Mouse (Mus musculus) forebrain, embryonic 13.5 days (tissue): ENCODE measurements around the gene Epha10. TPM values are rescaled to one million over a fixed set of nuclear protein-coding genes. Genes with fewer than 3 reads are reported as not detected.
A peak's percentile ranks its signal among the peaks of the same experiment; 100 is the strongest.
"Not testable (repeated sequence)": the region's sequence is repeated elsewhere in the genome, so short reads cannot be mapped to it uniquely, and the experiment has no call there.

Experiments
- ATAC-seq: fragments of 200-750 bp; cut with Nextera tagmentation; 2 replicates; pipeline ENCODE4 v1.8.0; 2017
- H3K27ac ChIP-seq: fragments of 300-500 bp; sonication (generic); 2 replicates; pipeline ENCODE4 v1.5.1; 2015; ENCODE audit warnings: inconsistent platforms, mild to moderate bottlenecking, moderate library complexity
- H3K27me3 ChIP-seq: fragments of 300-500 bp; sonication (generic); 2 replicates; pipeline ENCODE4 v1.6.1; 2015; ENCODE audit warnings: mild to moderate bottlenecking, inconsistent platforms
- H3K36me3 ChIP-seq: fragments of 300-500 bp; sonication (generic); 2 replicates; pipeline ENCODE4 v1.6.1; 2015; ENCODE audit warnings: mild to moderate bottlenecking, inconsistent platforms; ENCODE audit not compliant: poor library complexity, severe bottlenecking
- H3K4me1 ChIP-seq: fragments of 300-500 bp; sonication (generic); 2 replicates; pipeline ENCODE4 v1.6.1; 2015; ENCODE audit warnings: inconsistent platforms
- H3K4me2 ChIP-seq: fragments of 300-500 bp; sonication (generic); 2 replicates; pipeline ENCODE4 v1.6.1; 2015; ENCODE audit warnings: inconsistent platforms, mild to moderate bottlenecking, moderate library complexity
- H3K4me3 ChIP-seq: fragments of 300-500 bp; sonication (generic); 2 replicates; pipeline ENCODE4 v1.5.1; 2015; ENCODE audit warnings: mild to moderate bottlenecking, inconsistent platforms
- H3K9ac ChIP-seq: fragments of 300-500 bp; sonication (generic); 2 replicates; pipeline ENCODE4 v1.6.1; 2015; ENCODE audit warnings: mild to moderate bottlenecking, inconsistent platforms
- H3K9me3 ChIP-seq: fragments of 300-500 bp; sonication (generic); replicated peaks from 2 replicates; pipeline ENCODE4 v1.6.1; 2016; ENCODE audit warnings: inconsistent platforms
- WGBS: fragments of 180-500 bp; shearing (Covaris S2); methylation state at CpG from one replicate; pipeline ENCODE4 v1.1.7; 2015; 5-methylcytosine and 5-hydroxymethylcytosine counted together
- polyA plus RNA-seq: library from polyadenylated mRNA; unstranded; fragments of >200 nt; fragmentation: Nextera tagmentation; extraction: Ambion mirVana; gene quantifications from 2 replicates; pipeline ENCODE4 v1.2.1, GENCODE M21; 2015

Gene Epha10
- polyA plus RNA-seq, 1 experiment from 2014 or later = 0.94 TPM

- no peak overlapping the region for H3K27ac ChIP-seq
- no peaks in the 10 kb centered on the region for H3K36me3 ChIP-seq
- H3K9ac ChIP-seq = no peak overlapping the region
- WGBS = 63% methylated on average over 5 of the region's 5 CpGs
- H3K4me1 ChIP-seq = peaks cover 25% of the 10 kb centered on the region
- H3K27me3 ChIP-seq = peaks cover 22% of the 10 kb centered on the region
- no peaks in the 10 kb centered on the region for H3K9me3 ChIP-seq
- ATAC-seq = no peak
- no peak overlapping the region for H3K4me3 ChIP-seq
- H3K4me2 ChIP-seq = no peak overlapping the region
Measured at GRCm38 (mm10) chr4:124899906-124900305, 19.2 kb downstream of the Epha10 start.

GRCm38 (mm10) chr4:124905417-124905816, 24.7 kb downstream of the Epha10 start:
- no peak overlapping the region for H3K9ac ChIP-seq
- no peak overlapping the region for H3K4me2 ChIP-seq
- WGBS = 73% methylated on average over 4 of the region's 4 CpGs
- H3K4me1 ChIP-seq = peaks cover 16% of the 10 kb centered on the region
- H3K27ac ChIP-seq = no peak overlapping the region
- no peaks in the 10 kb centered on the region for H3K36me3 ChIP-seq
- ATAC-seq = no peak
- H3K4me3 ChIP-seq = no peak overlapping the region
- peaks cover 3% of the 10 kb centered on the region; the same call in 1 of the 2 replicates for H3K27me3 ChIP-seq
- no peaks in the 10 kb centered on the region for H3K9me3 ChIP-seq

GRCm38 (mm10) chr4:124905971-124906822, 25.5 kb downstream of the Epha10 start:
- ATAC-seq = peak; percentile 77
- H3K27ac ChIP-seq = peak overlapping the region; percentile 72
- peak overlapping the region; percentile 54 for H3K4me2 ChIP-seq
- peaks cover 16% of the 10 kb centered on the region for H3K4me1 ChIP-seq
- peak overlapping the region; percentile 26 for H3K4me3 ChIP-seq
- peaks cover 3% of the 10 kb centered on the region; the same call in 1 of the 2 replicates for H3K27me3 ChIP-seq
- WGBS = 5% methylated on average over 21 of the region's 21 CpGs
- no peaks in the 10 kb centered on the region for H3K9me3 ChIP-seq
- no peaks in the 10 kb centered on the region for H3K36me3 ChIP-seq
- peak overlapping the region; percentile 47 for H3K9ac ChIP-seq

DNA sequence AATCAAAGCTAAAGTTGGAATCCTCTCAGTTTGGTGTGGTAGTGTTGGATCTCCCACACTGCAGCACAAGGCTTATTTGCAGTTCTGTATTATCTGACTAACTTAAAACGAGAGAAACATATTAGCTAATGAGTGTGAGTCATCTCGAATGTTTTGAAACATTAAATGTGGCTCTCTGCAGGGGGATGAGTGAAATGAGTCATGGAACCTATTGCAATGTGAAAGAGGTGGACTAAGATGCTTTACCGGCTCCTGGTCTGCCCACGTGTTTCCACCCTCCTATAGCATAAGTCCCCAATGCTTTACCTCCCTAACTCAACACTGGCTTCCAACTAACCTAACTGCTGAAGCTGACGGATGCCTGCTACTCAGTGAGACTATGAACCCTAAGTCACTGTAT, 47.4 kb downstream of the Epha10 start:
- H3K4me2 ChIP-seq = no peak overlapping the region
- ATAC-seq = no peak
- no peaks in the 10 kb centered on the region for H3K27me3 ChIP-seq
- no peaks in the 10 kb centered on the region for H3K4me1 ChIP-seq
- no peaks in the 10 kb centered on the region for H3K9me3 ChIP-seq
- H3K9ac ChIP-seq = no peak overlapping the region
- no peak overlapping the region for H3K4me3 ChIP-seq
- H3K36me3 ChIP-seq = peaks cover 80% of the 10 kb centered on the region
- no peak overlapping the region for H3K27ac ChIP-seq
- WGBS = 93% methylated on average over 5 of the region's 5 CpGs

GRCm38 (mm10) chr4:124936613-124937471, 56.1 kb downstream of the Epha10 start, which contains the start of gene 9930104L06Rik:
Gene 9930104L06Rik (plus strand): TSS chr4:124937048.
- WGBS = under 1% methylated on average over 52 of the region's 52 CpGs
- Histone ChIP-seq H3K36me3 (peaks cover 29% of the 10 kb centered on the region), H3K4me2 (peak within 1 kb of the TSS; percentile 85), H3K4me3 (peak within 1 kb of the TSS; percentile 80), H3K4me1 (peaks cover 27% of the 10 kb centered on the region), H3K9ac (peak within 1 kb of the TSS; percentile 81), H3K9me3 (no peaks in the 10 kb centered on the region), H3K27me3 (no peaks in the 10 kb centered on the region), H3K27ac (no peak within 1 kb of the TSS)
- ATAC-seq = peak; percentile 100

GRCm38 (mm10) chr4:124939211-124939610, 58.5 kb downstream of the Epha10 start, which contains the start of gene Cdca8:
Gene Cdca8 (minus strand): TSS chr4:124939311.
- ATAC-seq, H3K27me3 ChIP-seq, H3K27ac ChIP-seq, H3K9me3 ChIP-seq, H3K9ac ChIP-seq, H3K4me3 ChIP-seq: not testable (repeated sequence)
- whole genome bisulfite sequencing = 96% methylated on average over 4 of the region's 4 CpGs
- H3K4me2 ChIP-seq = peak within 1 kb of the TSS; percentile 85; the same call in 1 of the 2 replicates
- peaks cover 41% of the 10 kb centered on the region for H3K36me3 ChIP-seq
- peaks cover 27% of the 10 kb centered on the region for H3K4me1 ChIP-seq

DNA sequence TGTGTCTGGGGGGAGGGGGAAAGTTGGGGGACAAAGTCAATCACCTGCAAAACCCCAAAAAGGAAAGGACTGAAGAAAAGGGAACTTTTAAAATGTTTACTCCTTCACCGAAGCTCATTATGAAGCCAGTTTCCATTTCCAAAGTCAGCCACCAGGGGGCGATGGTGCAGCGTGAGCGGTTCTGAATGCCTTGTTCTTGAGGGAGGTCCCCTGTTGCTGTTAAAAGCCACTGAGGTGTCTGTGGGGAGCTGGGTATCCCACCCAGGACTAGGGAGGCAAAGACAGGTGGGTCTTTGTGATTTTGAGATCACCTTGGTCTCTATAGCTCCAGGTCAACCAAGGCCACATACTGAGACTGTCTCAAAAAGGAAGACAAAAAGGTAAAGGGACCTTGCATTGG, 62.3 kb downstream of the Epha10 start:
- WGBS = 12% methylated on average over 4 of the region's 4 CpGs
- peaks cover 5% of the 10 kb centered on the region; the same call in 1 of the 2 replicates for H3K4me1 ChIP-seq
- ATAC-seq = no peak

GRCm38 (mm10) chr4:124943781-124944180, 63.1 kb downstream of the Epha10 start:
- Histone ChIP-seq H3K27me3 (no peaks in the 10 kb centered on the region), H3K9me3 (no peaks in the 10 kb centered on the region), H3K36me3 (peaks cover 36% of the 10 kb centered on the region), H3K27ac (no peak overlapping the region), H3K9ac (no peak overlapping the region), H3K4me1 (no peaks in the 10 kb centered on the region), H3K4me2 (no peak overlapping the region), H3K4me3 (no peak overlapping the region)
- no peak for ATAC-seq
- 85% methylated on average over 5 of the region's 5 CpGs for WGBS

More for the DNA sequence above, 62.3 kb downstream of the Epha10 start:
- no peak overlapping the region for H3K27ac ChIP-seq
- no peak overlapping the region for H3K4me3 ChIP-seq
- H3K9me3 ChIP-seq = no peaks in the 10 kb centered on the region
- peaks cover 41% of the 10 kb centered on the region for H3K36me3 ChIP-seq
- no peak overlapping the region for H3K4me2 ChIP-seq
- H3K9ac ChIP-seq = no peak overlapping the region
- H3K27me3 ChIP-seq = no peaks in the 10 kb centered on the region

DNA sequence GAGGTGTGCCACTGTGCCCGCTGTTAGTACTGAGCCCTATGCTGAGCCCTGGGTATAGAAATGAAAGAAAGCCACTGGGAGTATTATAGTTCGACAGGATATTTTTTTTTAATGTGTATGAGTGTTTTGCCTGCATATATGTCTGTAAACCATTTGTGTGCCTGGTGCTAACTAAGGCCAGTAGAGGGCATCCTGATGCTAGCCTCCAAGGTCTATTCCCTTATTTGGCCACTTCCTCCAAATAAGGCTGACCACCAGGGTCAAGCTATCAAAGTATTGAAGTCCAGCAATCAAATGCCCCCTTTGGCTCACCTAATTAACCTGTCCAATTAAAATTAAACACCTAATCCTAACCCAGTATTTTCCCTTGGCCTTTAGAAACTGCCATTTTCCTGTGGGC, 64.3 kb downstream of the Epha10 start:
- WGBS = 65% methylated on average over 2 of the region's 2 CpGs
- no peak overlapping the region for H3K4me3 ChIP-seq
- H3K4me2 ChIP-seq = no peak overlapping the region
- H3K27me3 ChIP-seq = no peaks in the 10 kb centered on the region
- no peak overlapping the region for H3K9ac ChIP-seq
- ATAC-seq = no peak
- peaks cover 27% of the 10 kb centered on the region for H3K36me3 ChIP-seq
- H3K9me3 ChIP-seq = no peaks in the 10 kb centered on the region
- H3K4me1 ChIP-seq = no peaks in the 10 kb centered on the region
- no peak overlapping the region for H3K27ac ChIP-seq

- Histone ChIP-seq H3K27ac (no peak overlapping the region), H3K36me3 (no peaks in the 10 kb centered on the region), H3K4me2 (no peak overlapping the region), H3K9ac (no peak overlapping the region), H3K27me3 (no peaks in the 10 kb centered on the region), H3K9me3 (no peaks in the 10 kb centered on the region), H3K4me1 (no peaks in the 10 kb centered on the region), H3K4me3 (no peak overlapping the region)
- 75% methylated on average over 3 of the region's 3 CpGs for WGBS
- no peak for ATAC-seq
Measured at GRCm38 (mm10) chr4:124949488-124949887, 68.8 kb downstream of the Epha10 start.

DNA sequence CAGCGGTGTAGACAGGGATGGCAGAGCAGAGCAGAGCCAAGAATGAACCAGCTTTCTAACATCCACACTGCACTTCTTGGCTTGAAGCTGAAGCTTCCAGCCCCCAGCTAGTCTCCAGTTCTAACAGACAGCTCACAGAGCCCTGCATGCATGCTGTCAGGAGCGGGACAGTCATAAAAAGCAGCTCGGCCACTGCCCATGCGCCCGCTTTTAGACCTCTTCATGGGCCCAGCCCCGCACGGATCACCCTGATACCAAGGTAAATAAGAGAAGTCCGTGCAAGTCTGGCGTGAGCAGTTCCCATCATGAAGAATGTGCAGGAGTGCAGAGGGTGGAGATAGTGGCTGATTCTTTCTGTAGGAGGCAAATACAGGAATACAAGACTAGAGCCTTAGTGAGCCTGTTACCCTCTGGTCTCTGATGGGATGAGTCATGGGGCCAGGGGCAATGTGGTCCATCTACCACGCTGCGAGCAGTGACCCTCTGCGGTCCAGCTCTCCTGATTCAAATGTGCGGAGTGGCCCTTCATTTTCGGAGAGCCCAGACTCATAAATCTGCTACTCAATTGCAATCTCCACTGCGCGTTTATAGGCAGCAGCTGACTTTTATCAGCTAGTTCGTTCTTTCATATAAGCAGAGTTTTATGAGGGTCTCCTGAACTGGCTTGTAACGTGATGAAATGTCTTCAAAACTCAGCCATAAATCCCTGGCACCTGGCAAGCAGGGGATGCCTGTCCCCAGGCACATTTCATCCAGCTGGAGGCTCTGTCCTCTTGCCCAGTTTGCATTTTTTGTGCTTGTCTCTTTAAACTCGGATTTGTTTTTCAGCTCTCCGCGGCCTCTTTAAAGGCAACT, 69.7 kb downstream of the Epha10 start:
- Histone ChIP-seq H3K27ac (no peak overlapping the region; the same call in 1 of the 2 replicates), H3K4me1 (no peaks in the 10 kb centered on the region), H3K36me3 (no peaks in the 10 kb centered on the region), H3K4me2 (no peak overlapping the region), H3K4me3 (no peak overlapping the region), H3K27me3 (no peaks in the 10 kb centered on the region), H3K9ac (no peak overlapping the region), H3K9me3 (no peaks in the 10 kb centered on the region)
- ATAC-seq = no peak
- 87% methylated on average over 21 of the region's 21 CpGs for WGBS
